Mouse (Mus musculus): ENCODE measurements around the gene Cdc42se2. TPM values are rescaled to one million over a fixed set of nuclear protein-coding genes. Genes with fewer than 3 reads are reported as not detected.

The Cdc42se2 gene
- polyA plus RNA-seq (2014; fragmentation: Nextera tagmentation; extraction: Ambion mirVana): 59.3 and 110 TPM in 2 replicates

- Histone ChIP-seq H3K27me3 (ENCODE audit: control insufficient read depth, insufficient read depth, low read length) (no peaks in the 10 kb centered on the region), H3K36me3 (ENCODE audit: control insufficient read depth, insufficient read depth, low read length) (no peaks in the 10 kb centered on the region), H3K4me2 (replicated peaks; ENCODE audit: low read depth, low read length) (peak within 1 kb of the TSS; percentile 66), H3K4me3 (ENCODE audit: low read length) (peak within 1 kb of the TSS; percentile 96), H3K27ac (ENCODE audit: low read depth, low read length) (peak within 1 kb of the TSS; percentile 97), H3K4me1 (ENCODE audit: control insufficient read depth, insufficient read depth, low read length) (peaks cover 6% of the 10 kb centered on the region; the same call in 1 of the 2 replicates), H3K9ac (ENCODE audit: low read depth, low read length) (peak within 1 kb of the TSS; percentile 96), H3K9me3 (ENCODE audit: control insufficient read depth, low read length) (no peaks in the 10 kb centered on the region)
- WGBS: 4% methylated on average over 51 of the region's 56 CpGs
- ATAC-seq (ENCODE audit: low FRiP score, low TSS enrichment): peak; percentile 99
Measured at GRCm38 (mm10) chr11:54787488-54788474, at the start of gene Cdc42se2. Gene Cdc42se2, minus strand, starts transcription at chr11:54787675.

DNA sequence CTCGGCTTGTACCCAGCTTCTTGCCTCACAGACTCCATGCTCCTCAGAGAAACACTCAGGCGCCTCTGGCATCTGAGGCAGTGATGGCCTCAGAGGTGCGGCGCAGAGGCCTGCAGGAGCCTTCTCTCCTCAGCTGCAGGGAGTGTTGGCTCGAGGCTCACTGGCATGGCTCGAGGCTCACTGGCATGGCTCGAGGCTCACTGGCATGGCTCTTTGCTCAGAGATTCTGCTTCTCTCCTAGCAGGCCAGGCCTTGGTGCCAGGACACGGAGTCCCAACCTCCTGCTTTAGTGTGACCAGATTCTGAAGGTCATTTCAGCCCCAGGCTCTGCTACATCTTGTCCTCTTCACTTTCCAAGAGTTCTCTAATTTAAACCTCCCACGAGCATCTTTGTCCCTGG lies 48.6 kb upstream of the Cdc42se2 start:
- Histone ChIP-seq H3K27ac (ENCODE audit: low read depth, low read length) (no peak overlapping the region), H3K36me3 (ENCODE audit: control insufficient read depth, insufficient read depth, low read length) (no peaks in the 10 kb centered on the region), H3K9ac (ENCODE audit: low read depth, low read length) (no peak overlapping the region), H3K4me3 (ENCODE audit: low read length) (no peak overlapping the region), H3K4me1 (ENCODE audit: control insufficient read depth, insufficient read depth, low read length) (no peaks in the 10 kb centered on the region), H3K4me2 (replicated peaks; ENCODE audit: low read depth, low read length) (no peak overlapping the region), H3K9me3 (ENCODE audit: control insufficient read depth, low read length) (no peaks in the 10 kb centered on the region), H3K27me3 (ENCODE audit: control insufficient read depth, insufficient read depth, low read length) (no peaks in the 10 kb centered on the region)
- WGBS: 84% methylated on average over 9 of the region's 9 CpGs
- ATAC-seq (ENCODE audit: low FRiP score, low TSS enrichment): no peak

GRCm38 (mm10) chr11:54834596-54834995 lies 47.1 kb upstream of the Cdc42se2 start:
- Histone ChIP-seq H3K9ac (ENCODE audit: low read depth, low read length) (no peak overlapping the region), H3K27me3 (ENCODE audit: control insufficient read depth, insufficient read depth, low read length) (no peaks in the 10 kb centered on the region), H3K9me3 (ENCODE audit: control insufficient read depth, low read length) (no peaks in the 10 kb centered on the region), H3K27ac (ENCODE audit: low read depth, low read length) (no peak overlapping the region), H3K36me3 (ENCODE audit: control insufficient read depth, insufficient read depth, low read length) (no peaks in the 10 kb centered on the region), H3K4me2 (replicated peaks; ENCODE audit: low read depth, low read length) (no peak overlapping the region), H3K4me3 (ENCODE audit: low read length) (no peak overlapping the region), H3K4me1 (ENCODE audit: control insufficient read depth, insufficient read depth, low read length) (no peaks in the 10 kb centered on the region)
- no peak for ATAC-seq (ENCODE audit: low FRiP score, low TSS enrichment)
- WGBS: 69% methylated on average over 2 of the region's 2 CpGs

DNA sequence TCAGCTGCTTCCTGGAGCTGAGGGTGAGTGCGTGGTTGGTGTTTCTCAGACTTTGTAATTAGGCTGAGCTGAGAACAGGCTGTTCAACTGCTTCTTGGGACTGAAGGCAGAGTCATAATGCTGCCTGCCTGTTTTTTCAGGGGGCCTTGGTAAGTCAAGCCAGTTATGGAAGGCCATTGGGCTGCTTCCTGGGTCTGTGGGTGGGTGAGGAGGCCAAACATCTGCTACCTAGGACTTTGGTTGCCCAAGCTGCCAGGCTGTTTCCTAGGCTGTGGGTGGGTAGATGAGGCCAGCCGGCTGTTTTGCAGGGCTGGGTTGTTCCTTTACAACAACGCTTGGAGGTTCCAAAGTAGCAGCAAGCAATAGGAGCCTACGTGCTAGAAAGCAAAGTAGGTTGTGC lies 46.4 kb upstream of the Cdc42se2 start:
- Histone ChIP-seq H3K4me1 (ENCODE audit: control insufficient read depth, insufficient read depth, low read length) (no peaks in the 10 kb centered on the region), H3K4me2 (replicated peaks; ENCODE audit: low read depth, low read length) (no peak overlapping the region), H3K9me3 (ENCODE audit: control insufficient read depth, low read length) (no peaks in the 10 kb centered on the region), H3K36me3 (ENCODE audit: control insufficient read depth, insufficient read depth, low read length) (no peaks in the 10 kb centered on the region), H3K27me3 (ENCODE audit: control insufficient read depth, insufficient read depth, low read length) (no peaks in the 10 kb centered on the region), H3K27ac (ENCODE audit: low read depth, low read length) (no peak overlapping the region), H3K9ac (ENCODE audit: low read depth, low read length) (no peak overlapping the region), H3K4me3 (ENCODE audit: low read length) (no peak overlapping the region)
- WGBS: 95% methylated on average over 4 of the region's 4 CpGs
- no peak for ATAC-seq (ENCODE audit: low FRiP score, low TSS enrichment)

- no peak; the same call in 1 of the 2 replicates for ATAC-seq (ENCODE audit: low FRiP score, low TSS enrichment)
- H3K4me2 ChIP-seq (replicated peaks; ENCODE audit: low read depth, low read length): no peak overlapping the region
- H3K4me1 ChIP-seq (ENCODE audit: control insufficient read depth, insufficient read depth, low read length): no peaks in the 10 kb centered on the region
- no peaks in the 10 kb centered on the region for H3K36me3 ChIP-seq (ENCODE audit: control insufficient read depth, insufficient read depth, low read length)
- H3K27ac ChIP-seq (ENCODE audit: low read depth, low read length): no peak overlapping the region
- 68% methylated on average over 8 of the region's 8 CpGs for WGBS
- H3K4me3 ChIP-seq (ENCODE audit: low read length): no peak overlapping the region
- no peak overlapping the region for H3K9ac ChIP-seq (ENCODE audit: low read depth, low read length)
- no peaks in the 10 kb centered on the region for H3K9me3 ChIP-seq (ENCODE audit: control insufficient read depth, low read length)
- H3K27me3 ChIP-seq (ENCODE audit: control insufficient read depth, insufficient read depth, low read length): no peaks in the 10 kb centered on the region
Measured at GRCm38 (mm10) chr11:54826819-54827218, 39.3 kb upstream of the Cdc42se2 start.

DNA sequence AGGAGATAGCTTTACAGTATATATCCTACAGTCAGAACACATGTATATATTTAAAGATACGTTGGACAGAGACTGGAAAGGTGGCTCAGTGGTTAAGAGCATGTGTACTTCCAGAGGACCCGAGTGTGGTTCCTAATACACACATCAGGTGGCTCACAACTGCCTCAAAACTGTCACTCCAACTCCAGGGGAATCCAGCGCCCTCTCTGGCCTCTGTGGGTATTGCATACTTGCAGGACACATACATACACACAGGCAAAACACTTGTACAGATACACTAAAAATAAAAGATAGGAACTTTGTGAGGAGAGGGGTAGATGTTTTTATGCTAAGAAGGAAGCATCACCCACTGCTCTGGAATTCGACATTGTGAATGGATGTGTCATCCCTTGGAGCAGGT lies 38.3 kb upstream of the Cdc42se2 start:
- H3K4me2 ChIP-seq (replicated peaks; ENCODE audit: low read depth, low read length): no peak overlapping the region
- no peaks in the 10 kb centered on the region for H3K4me1 ChIP-seq (ENCODE audit: control insufficient read depth, insufficient read depth, low read length)
- H3K27ac ChIP-seq (ENCODE audit: low read depth, low read length): no peak overlapping the region
- 75% methylated on average over 4 of the region's 4 CpGs for WGBS
- no peak for ATAC-seq (ENCODE audit: low FRiP score, low TSS enrichment)
- H3K9me3 ChIP-seq (ENCODE audit: control insufficient read depth, low read length): no peaks in the 10 kb centered on the region
- no peaks in the 10 kb centered on the region for H3K36me3 ChIP-seq (ENCODE audit: control insufficient read depth, insufficient read depth, low read length)
- H3K9ac ChIP-seq (ENCODE audit: low read depth, low read length): no peak overlapping the region
- H3K4me3 ChIP-seq (ENCODE audit: low read length): no peak overlapping the region
- H3K27me3 ChIP-seq (ENCODE audit: control insufficient read depth, insufficient read depth, low read length): no peaks in the 10 kb centered on the region

GRCm38 (mm10) chr11:54823467-54823866 lies 36.0 kb upstream of the Cdc42se2 start:
- no peak for ATAC-seq (ENCODE audit: low FRiP score, low TSS enrichment)
- 80% methylated on average over 4 of the region's 4 CpGs for WGBS
- Histone ChIP-seq H3K4me2 (replicated peaks; ENCODE audit: low read depth, low read length) (no peak overlapping the region), H3K9me3 (ENCODE audit: control insufficient read depth, low read length) (no peaks in the 10 kb centered on the region), H3K27me3 (ENCODE audit: control insufficient read depth, insufficient read depth, low read length) (no peaks in the 10 kb centered on the region), H3K36me3 (ENCODE audit: control insufficient read depth, insufficient read depth, low read length) (no peaks in the 10 kb centered on the region), H3K9ac (ENCODE audit: low read depth, low read length) (no peak overlapping the region), H3K4me3 (ENCODE audit: low read length) (no peak overlapping the region), H3K27ac (ENCODE audit: low read depth, low read length) (no peak overlapping the region), H3K4me1 (ENCODE audit: control insufficient read depth, insufficient read depth, low read length) (no peaks in the 10 kb centered on the region)

- WGBS: 60% methylated on average over 7 of the region's 7 CpGs
- ATAC-seq (ENCODE audit: low FRiP score, low TSS enrichment): no peak
Measured at GRCm38 (mm10) chr11:54819489-54819888, 32.0 kb upstream of the Cdc42se2 start.

DNA sequence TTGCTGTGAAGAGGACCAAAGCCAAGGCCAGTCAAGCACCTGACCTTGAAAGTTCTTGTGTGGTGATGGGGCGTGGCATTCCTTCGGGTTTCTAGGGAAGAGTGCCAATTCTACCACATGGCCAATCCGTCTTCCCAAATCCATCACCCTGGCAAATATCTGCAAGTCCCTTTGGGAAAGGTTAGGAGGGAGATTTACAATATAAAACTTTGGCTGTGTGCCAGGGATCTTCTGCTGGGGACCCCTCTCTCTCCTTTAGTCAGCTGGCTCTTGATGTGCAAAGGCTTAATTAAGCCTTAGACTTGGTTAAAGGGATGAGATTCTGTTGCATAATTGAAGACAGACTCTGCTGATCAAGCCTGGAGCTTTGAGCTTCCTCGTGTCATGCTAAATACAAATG lies 30.0 kb upstream of the Cdc42se2 start:
- no peak for ATAC-seq (ENCODE audit: low FRiP score, low TSS enrichment)
- H3K4me1 ChIP-seq (ENCODE audit: control insufficient read depth, insufficient read depth, low read length): no peaks in the 10 kb centered on the region
- no peak overlapping the region for H3K27ac ChIP-seq (ENCODE audit: low read depth, low read length)
- no peak overlapping the region for H3K4me2 ChIP-seq (replicated peaks; ENCODE audit: low read depth, low read length)
- 78% methylated on average over 4 of the region's 4 CpGs for WGBS
- H3K9me3 ChIP-seq (ENCODE audit: control insufficient read depth, low read length): no peaks in the 10 kb centered on the region
- H3K4me3 ChIP-seq (ENCODE audit: low read length): no peak overlapping the region
- H3K9ac ChIP-seq (ENCODE audit: low read depth, low read length): no peak overlapping the region
- H3K27me3 ChIP-seq (ENCODE audit: control insufficient read depth, insufficient read depth, low read length): no peaks in the 10 kb centered on the region
- H3K36me3 ChIP-seq (ENCODE audit: control insufficient read depth, insufficient read depth, low read length): no peaks in the 10 kb centered on the region

More at GRCm38 (mm10) chr11:54819489-54819888, 32.0 kb upstream of the Cdc42se2 start:
- no peak overlapping the region for H3K9ac ChIP-seq (ENCODE audit: low read depth, low read length)
- no peak overlapping the region for H3K4me3 ChIP-seq (ENCODE audit: low read length)
- H3K36me3 ChIP-seq (ENCODE audit: control insufficient read depth, insufficient read depth, low read length): no peaks in the 10 kb centered on the region
- H3K27ac ChIP-seq (ENCODE audit: low read depth, low read length): no peak overlapping the region
- H3K9me3 ChIP-seq (ENCODE audit: control insufficient read depth, low read length): no peaks in the 10 kb centered on the region
- no peak overlapping the region for H3K4me2 ChIP-seq (replicated peaks; ENCODE audit: low read depth, low read length)
- H3K4me1 ChIP-seq (ENCODE audit: control insufficient read depth, insufficient read depth, low read length): no peaks in the 10 kb centered on the region
- H3K27me3 ChIP-seq (ENCODE audit: control insufficient read depth, insufficient read depth, low read length): no peaks in the 10 kb centered on the region

Measured in kidney, embryonic 14.5 days (tissue).